Mouse (Mus musculus) C2C12 (cell line): ENCODE results near the gene Gnai2. TPM values are rescaled to one million over a fixed set of nuclear protein-coding genes. Genes with fewer than 3 reads are reported as not detected.

Source experiments
- H3K27me3 ChIP-seq: one replicate; pipeline ENCODE4 v1.6.1; 2011; ENCODE audit not compliant: control insufficient read depth, insufficient read depth, insufficient read length
- H3K36me3 ChIP-seq: one replicate; pipeline ENCODE4 v1.6.1; 2011; ENCODE audit not compliant: control insufficient read depth, insufficient read depth
- H3K4me3 ChIP-seq: one replicate; pipeline ENCODE4 v1.5.1; 2011; ENCODE audit warnings: mild to moderate bottlenecking, control low read depth; ENCODE audit not compliant: poor library complexity, insufficient read depth, severe bottlenecking
- H3K79me2 ChIP-seq: one replicate; pipeline ENCODE4 v1.6.1; 2011; ENCODE audit not compliant: control insufficient read depth, insufficient read depth
- H3K79me3 ChIP-seq: one replicate; pipeline ENCODE4 v1.6.1; 2011; ENCODE audit warnings: low read depth, control low read depth
- H3ac ChIP-seq: one replicate; pipeline ENCODE3; 2011; ENCODE audit warnings: low read depth; ENCODE audit not compliant: control insufficient read depth, insufficient read length
- CEBPB ChIP-seq: IDR thresholded peaks from one replicate; pipeline ENCODE4 v1.6.1; 2011; ENCODE audit warnings: low read depth, mild to moderate bottlenecking, control low read depth, moderate library complexity
- CTCF ChIP-seq: IDR thresholded peaks from one replicate; pipeline ENCODE4 v1.5.1; 2011; ENCODE audit not compliant: control insufficient read depth, insufficient read depth, insufficient read length
- FOSL1 ChIP-seq: IDR thresholded peaks from one replicate; pipeline ENCODE4 v1.8.0; 2011; ENCODE audit warnings: mild to moderate bottlenecking, low read length; ENCODE audit not compliant: poor library complexity, insufficient read depth, severe bottlenecking
- MAX ChIP-seq: IDR thresholded peaks from one replicate; pipeline ENCODE4 v1.6.1; 2011; ENCODE audit warnings: mild to moderate bottlenecking, control low read depth
- MYOD1 ChIP-seq: IDR thresholded peaks from one replicate; pipeline ENCODE4 v1.6.1; 2011; ENCODE audit warnings: low read depth; ENCODE audit not compliant: control insufficient read depth, insufficient read length
- MYOG ChIP-seq: IDR thresholded peaks from one replicate; pipeline ENCODE4 v1.6.1; 2011; ENCODE audit not compliant: control insufficient read depth, insufficient read length; ENCODE audit errors: extremely low read depth
- USF1 ChIP-seq: IDR thresholded peaks from one replicate; pipeline ENCODE4 v1.6.1; 2011; ENCODE audit warnings: low read depth, mild to moderate bottlenecking, control low read depth, moderate library complexity
- polyA plus RNA-seq: library from polyadenylated mRNA; unstranded; fragments of >200 nt; fragmentation: generic; extraction: Trizol; gene quantifications from one replicate; pipeline ENCODE4 v1.2.1, GENCODE M21; 2012; ENCODE audit warnings: missing spikeins

The Gnai2 gene
- polyA plus RNA-seq, 1 experiment = 449 TPM

- Histone ChIP-seq H3K79me3 (peaks cover 12% of the 10 kb centered on the region), H3K4me3 (no peak overlapping the region), H3K79me2 (peaks cover 26% of the 10 kb centered on the region), H3K36me3 (peaks cover 10% of the 10 kb centered on the region), H3K27me3 (no peaks in the 10 kb centered on the region), H3ac (no peak overlapping the region)
- TF ChIP-seq CEBPB (no peak), USF1 (no peak), CTCF (no peak), MYOG (no peak), MAX (no peak)
Observed at GRCm38 (mm10) chr9:107571534-107572326, 63.4 kb downstream of the Gnai2 start.

- no peak overlapping the region for H3K4me3 ChIP-seq
- peaks cover 26% of the 10 kb centered on the region for H3K79me2 ChIP-seq
- H3K79me3 ChIP-seq = peaks cover 12% of the 10 kb centered on the region
- no peak for TF ChIP-seq FOSL1
- TF ChIP-seq MYOD1 = no peak
- no peak for TF ChIP-seq USF1
- no peak for TF ChIP-seq CTCF
- no peak for TF ChIP-seq MAX
- no peak for TF ChIP-seq CEBPB
- TF ChIP-seq MYOG = no peak
- H3K27me3 ChIP-seq = no peaks in the 10 kb centered on the region
- no peak overlapping the region for H3ac ChIP-seq
- H3K36me3 ChIP-seq = peaks cover 10% of the 10 kb centered on the region
Observed at GRCm38 (mm10) chr9:107570845-107571244, 64.3 kb downstream of the Gnai2 start.

DNA sequence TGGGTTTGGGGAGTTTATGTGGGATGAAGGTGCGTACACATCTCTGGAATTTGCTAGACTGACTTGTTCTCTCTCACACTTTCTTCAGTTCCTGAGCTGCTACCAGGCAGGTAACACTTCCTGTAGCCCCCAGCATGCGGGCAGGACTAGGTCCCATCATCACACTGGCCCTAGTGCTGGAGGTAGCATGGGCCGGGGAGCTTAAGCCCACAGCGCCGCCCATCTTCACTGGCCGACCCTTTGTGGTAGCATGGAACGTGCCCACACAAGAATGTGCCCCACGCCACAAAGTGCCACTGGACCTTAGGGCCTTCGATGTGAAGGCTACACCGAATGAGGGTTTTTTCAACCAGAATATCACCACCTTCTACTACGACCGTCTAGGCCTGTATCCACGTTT is 65.2 kb downstream of the Gnai2 start:
- Histone ChIP-seq H3K79me3 (peaks cover 12% of the 10 kb centered on the region), H3K4me3 (peak overlapping the region; percentile 66), H3ac (peak overlapping the region; percentile 51), H3K27me3 (no peaks in the 10 kb centered on the region), H3K79me2 (peaks cover 26% of the 10 kb centered on the region), H3K36me3 (peaks cover 10% of the 10 kb centered on the region)
- TF ChIP-seq FOSL1 (no peak), CEBPB (no peak), MAX (no peak), MYOG (no peak), CTCF (no peak), USF1 (no peak), MYOD1 (no peak)

- Histone ChIP-seq H3K79me3 (peaks cover 12% of the 10 kb centered on the region), H3K36me3 (peaks cover 16% of the 10 kb centered on the region), H3K27me3 (no peaks in the 10 kb centered on the region), H3K79me2 (peaks cover 26% of the 10 kb centered on the region), H3K4me3 (peak overlapping the region; percentile 66), H3ac (peak overlapping the region; percentile 78)
- TF ChIP-seq MAX (peak; percentile 3), FOSL1 (no peak)
Observed at GRCm38 (mm10) chr9:107569270-107569669, 65.9 kb downstream of the Gnai2 start.

GRCm38 (mm10) chr9:107568331-107569261 is 66.6 kb downstream of the Gnai2 start:
- Histone ChIP-seq H3K79me2 (peaks cover 26% of the 10 kb centered on the region), H3K79me3 (peaks cover 12% of the 10 kb centered on the region), H3K4me3 (peak overlapping the region; percentile 66), H3K27me3 (no peaks in the 10 kb centered on the region), H3ac (peak overlapping the region; percentile 78), H3K36me3 (peaks cover 16% of the 10 kb centered on the region)
- TF ChIP-seq CEBPB = no peak
- no peak for TF ChIP-seq MYOD1
- TF ChIP-seq USF1 = no peak
- no peak for TF ChIP-seq MAX
- TF ChIP-seq CTCF = no peak
- TF ChIP-seq MYOG = no peak
- no peak for TF ChIP-seq FOSL1
